Mouse (Mus musculus) hindbrain, embryonic 15.5 days (tissue): ENCODE data around the gene Nrp2. TPM values are rescaled to one million over a fixed set of nuclear protein-coding genes. Genes with fewer than 3 reads are reported as not detected.

Source experiments
- ATAC-seq: fragments of 200-750 bp; cut with Nextera tagmentation; 2 replicates; pipeline ENCODE4 v1.8.0; 2017; ENCODE audit warnings: low read depth, moderate number of reproducible peaks, moderate TSS enrichment; ENCODE audit not compliant: low FRiP score
- H3K27ac ChIP-seq: fragments of 300-500 bp; sonication (generic); replicated peaks from 2 replicates; pipeline ENCODE4 v1.5.1; 2015; ENCODE audit warnings: mild to moderate bottlenecking, inconsistent platforms
- H3K27me3 ChIP-seq: fragments of 300-500 bp; sonication (generic); 2 replicates; pipeline ENCODE4 v1.6.1; 2015; ENCODE audit warnings: control low read depth, inconsistent platforms
- H3K36me3 ChIP-seq: fragments of 300-500 bp; sonication (generic); 2 replicates; pipeline ENCODE4 v1.6.1; 2015; ENCODE audit warnings: control low read depth, inconsistent platforms
- H3K4me1 ChIP-seq: fragments of 300-500 bp; sonication (generic); replicated peaks from 2 replicates; pipeline ENCODE4 v1.6.1; 2015; ENCODE audit warnings: control low read depth, inconsistent platforms
- H3K4me2 ChIP-seq: fragments of 300-500 bp; sonication (generic); 2 replicates; pipeline ENCODE4 v1.6.1; 2015; ENCODE audit warnings: moderate library complexity, mild to moderate bottlenecking, inconsistent platforms
- H3K4me3 ChIP-seq: fragments of 300-500 bp; sonication (generic); 2 replicates; pipeline ENCODE4 v1.5.1; 2015; ENCODE audit warnings: mild to moderate bottlenecking, inconsistent platforms
- H3K9ac ChIP-seq: fragments of 300-500 bp; sonication (generic); 2 replicates; pipeline ENCODE4 v1.6.1; 2015; ENCODE audit warnings: inconsistent platforms
- H3K9me3 ChIP-seq: fragments of 300-500 bp; sonication (generic); 2 replicates; pipeline ENCODE4 v1.6.1; 2016; ENCODE audit warnings: control low read depth, inconsistent platforms
- WGBS: fragments of 180-500 bp; shearing (Covaris S2); methylation state at CpG from one replicate; pipeline ENCODE4 v1.1.7; 2015; 5-methylcytosine and 5-hydroxymethylcytosine counted together
- polyA plus RNA-seq: library from polyadenylated mRNA; unstranded; fragments of >200 nt; fragmentation: Nextera tagmentation; extraction: Ambion mirVana; gene quantifications from 2 replicates; pipeline ENCODE4 v1.2.1, GENCODE M21; 2015

Nrp2 gene
- polyA plus RNA-seq, 1 experiment from 2014 or later = 31.5 TPM

DNA sequence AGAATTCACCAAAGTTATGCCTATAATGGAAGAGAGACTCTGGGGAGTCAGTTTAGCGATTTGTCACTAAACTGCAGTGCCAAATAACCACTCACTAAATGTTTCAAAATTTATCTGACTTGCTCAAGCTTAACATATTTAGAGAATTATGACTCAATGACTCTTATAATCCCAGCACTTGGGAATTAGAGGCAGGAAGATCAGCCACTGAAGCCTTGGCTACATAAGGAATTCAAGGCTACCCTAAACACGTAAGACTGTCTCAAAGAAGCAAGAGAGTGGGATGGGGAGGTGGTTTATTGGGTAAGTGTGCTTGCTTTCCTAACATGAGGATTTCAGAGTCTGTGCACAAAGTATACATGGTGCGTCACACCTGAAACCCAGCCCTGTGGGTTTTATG, 135.0 kb downstream of the Nrp2 start:
- H3K27me3 ChIP-seq = no peaks in the 10 kb centered on the region
- no peak for ATAC-seq
- no peak overlapping the region for H3K9ac ChIP-seq
- H3K4me1 ChIP-seq = no peaks in the 10 kb centered on the region
- no peak overlapping the region for H3K4me3 ChIP-seq
- H3K9me3 ChIP-seq = no peaks in the 10 kb centered on the region
- no peak overlapping the region for H3K27ac ChIP-seq
- H3K4me2 ChIP-seq = no peak overlapping the region
- no peaks in the 10 kb centered on the region for H3K36me3 ChIP-seq
- 89% methylated on average over 3 of the region's 3 CpGs for WGBS

GRCm38 (mm10) chr1:62838631-62839030, 135.5 kb downstream of the Nrp2 start:
- 0 out of 2 replicates have a peak, but pooled peaks have one; percentile 15 for ATAC-seq
- Histone ChIP-seq H3K4me1 (no peaks in the 10 kb centered on the region), H3K4me2 (no peak overlapping the region), H3K36me3 (no peaks in the 10 kb centered on the region), H3K27me3 (no peaks in the 10 kb centered on the region), H3K27ac (no peak overlapping the region), H3K9ac (no peak overlapping the region), H3K4me3 (no peak overlapping the region), H3K9me3 (no peaks in the 10 kb centered on the region)
- 36% methylated on average over 2 of the region's 2 CpGs for WGBS

- H3K9me3 ChIP-seq = no peaks in the 10 kb centered on the region
- no peak for ATAC-seq
- WGBS = 94% methylated on average over 4 of the region's 4 CpGs
Measured at GRCm38 (mm10) chr1:62843215-62843614, 140.1 kb downstream of the Nrp2 start.

GRCm38 (mm10) chr1:62850990-62851940, 148.2 kb downstream of the Nrp2 start:
- H3K9ac ChIP-seq = no peak overlapping the region
- no peaks in the 10 kb centered on the region for H3K36me3 ChIP-seq
- H3K4me1 ChIP-seq = peaks cover 9% of the 10 kb centered on the region; the same call in 1 of the 2 replicates
- no peak overlapping the region for H3K4me3 ChIP-seq
- H3K27ac ChIP-seq = 0 out of 2 replicates have a peak overlapping the region, but pooled peaks have one; percentile 34
- no peaks in the 10 kb centered on the region for H3K9me3 ChIP-seq
- 18% methylated on average over 8 of the region's 8 CpGs for WGBS
- no peak for ATAC-seq
- no peak overlapping the region for H3K4me2 ChIP-seq
- no peaks in the 10 kb centered on the region for H3K27me3 ChIP-seq

More at GRCm38 (mm10) chr1:62843215-62843614, 140.1 kb downstream of the Nrp2 start:
- Histone ChIP-seq H3K36me3 (no peaks in the 10 kb centered on the region), H3K27me3 (no peaks in the 10 kb centered on the region), H3K27ac (no peak overlapping the region), H3K4me1 (no peaks in the 10 kb centered on the region), H3K4me3 (no peak overlapping the region), H3K4me2 (no peak overlapping the region), H3K9ac (no peak overlapping the region)

DNA sequence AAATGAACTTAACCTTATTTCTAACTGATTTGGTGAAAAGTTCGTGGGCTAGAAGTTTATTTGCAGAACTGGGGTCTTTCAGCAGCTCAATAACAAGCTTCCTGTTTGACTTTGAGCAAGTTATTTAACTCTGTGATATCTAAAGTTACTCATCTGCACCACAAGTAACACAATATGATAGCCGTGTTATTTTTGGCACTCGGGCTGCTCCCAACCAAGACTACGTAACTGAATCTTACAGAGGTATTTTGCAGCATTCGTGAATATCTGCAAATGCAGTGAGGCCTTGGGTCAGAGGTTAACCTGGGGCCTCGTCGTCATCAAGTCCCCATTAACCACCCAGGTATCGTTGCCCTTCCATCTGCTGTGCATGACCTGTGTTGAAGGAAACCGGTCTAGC, 150.3 kb downstream of the Nrp2 start:
- H3K4me2 ChIP-seq = no peak overlapping the region
- H3K36me3 ChIP-seq = no peaks in the 10 kb centered on the region
- no peak overlapping the region for H3K4me3 ChIP-seq
- no peak overlapping the region for H3K9ac ChIP-seq
- peaks cover 9% of the 10 kb centered on the region; the same call in 1 of the 2 replicates for H3K4me1 ChIP-seq
- no peaks in the 10 kb centered on the region for H3K9me3 ChIP-seq
- 83% methylated on average over 9 of the region's 9 CpGs for WGBS
- no peak overlapping the region for H3K27ac ChIP-seq
- no peak for ATAC-seq
- no peaks in the 10 kb centered on the region for H3K27me3 ChIP-seq

DNA sequence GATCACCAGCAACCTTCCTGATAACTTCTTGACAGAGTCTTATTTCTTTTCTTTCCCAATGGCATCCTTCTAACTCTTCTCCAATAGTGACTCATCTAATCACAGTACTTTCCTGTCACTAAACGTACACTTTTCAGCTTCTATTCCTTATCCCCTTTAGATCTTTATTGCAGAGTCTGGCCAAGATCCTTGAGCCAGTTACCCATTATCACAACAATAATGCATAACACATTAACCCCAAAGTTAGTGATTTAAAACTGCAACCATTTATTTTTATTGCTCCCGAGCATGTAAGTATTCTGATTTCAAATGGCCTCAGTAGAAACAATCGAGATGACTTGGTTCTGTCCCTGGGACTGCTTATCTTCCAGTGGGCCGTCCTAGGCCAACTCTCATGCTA, 150.9 kb downstream of the Nrp2 start:
- ATAC-seq = no peak
- Histone ChIP-seq H3K27me3 (no peaks in the 10 kb centered on the region), H3K9me3 (no peaks in the 10 kb centered on the region), H3K4me2 (no peak overlapping the region), H3K36me3 (no peaks in the 10 kb centered on the region), H3K4me3 (no peak overlapping the region), H3K9ac (no peak overlapping the region), H3K4me1 (peaks cover 9% of the 10 kb centered on the region; the same call in 1 of the 2 replicates), H3K27ac (no peak overlapping the region)
- WGBS = 89% methylated on average over 4 of the region's 4 CpGs

DNA sequence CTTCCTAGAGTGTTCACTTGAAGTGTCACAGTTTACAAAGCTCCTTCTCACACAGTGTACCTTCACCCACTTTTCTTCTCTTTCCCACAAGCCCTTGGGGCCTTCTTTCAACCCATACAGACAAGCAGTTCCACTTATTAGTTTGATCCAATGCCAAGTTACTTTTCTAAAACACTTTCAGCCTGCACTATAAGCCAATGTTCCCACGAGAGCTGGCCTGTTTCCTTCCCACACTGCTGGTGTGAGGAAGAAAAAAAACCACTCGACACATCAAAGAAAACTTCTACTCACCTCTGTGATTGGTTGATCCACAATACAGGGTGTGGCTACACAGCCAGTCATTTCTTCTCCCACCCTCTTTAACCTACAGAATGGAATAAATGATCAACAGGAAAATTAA, 156.0 kb downstream of the Nrp2 start:
- 43% methylated on average over 2 of the region's 2 CpGs for WGBS
- Histone ChIP-seq H3K4me2 (no peak overlapping the region), H3K9ac (no peak overlapping the region), H3K9me3 (no peaks in the 10 kb centered on the region), H3K27me3 (no peaks in the 10 kb centered on the region), H3K4me3 (no peak overlapping the region), H3K36me3 (no peaks in the 10 kb centered on the region), H3K4me1 (peaks cover 7% of the 10 kb centered on the region; the same call in 1 of the 2 replicates), H3K27ac (no peak overlapping the region)
- no peak for ATAC-seq

DNA sequence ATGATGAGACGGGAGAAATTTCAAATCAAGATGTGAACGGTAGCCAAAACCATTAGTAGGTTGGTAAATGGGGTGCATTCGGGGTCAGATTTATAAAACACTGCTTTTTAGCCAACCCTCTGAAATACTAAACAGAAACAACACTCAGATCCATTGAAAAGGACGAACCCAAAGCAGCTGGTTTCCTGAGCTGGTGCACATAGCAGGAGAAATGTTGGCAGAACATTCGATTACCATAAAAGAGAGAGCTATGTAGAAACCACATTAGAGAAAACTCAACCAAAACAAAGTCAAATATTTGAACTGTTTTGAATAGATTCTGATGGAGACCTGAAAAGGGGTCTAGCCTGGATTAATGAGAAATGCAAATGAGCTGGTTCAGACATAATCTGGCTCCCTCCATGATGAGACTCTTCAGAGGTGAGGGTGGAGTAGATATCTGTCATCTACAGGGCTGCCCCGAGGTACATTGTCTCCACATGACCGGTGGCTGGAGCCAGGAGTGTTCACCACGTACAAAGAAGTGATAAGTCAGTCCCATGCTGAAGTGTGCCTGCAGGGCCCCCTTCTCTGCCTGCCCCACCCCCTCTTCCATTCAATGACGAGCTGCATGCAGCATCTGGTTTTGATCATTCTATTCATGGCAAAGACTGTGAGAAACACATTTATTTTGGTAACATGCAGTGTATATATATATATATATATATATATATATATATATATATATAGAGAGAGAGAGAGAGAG, 156.6 kb downstream of the Nrp2 start:
- no peak overlapping the region for H3K27ac ChIP-seq
- H3K36me3 ChIP-seq = no peaks in the 10 kb centered on the region
- no peak overlapping the region for H3K9ac ChIP-seq
- no peak overlapping the region for H3K4me3 ChIP-seq
- H3K27me3 ChIP-seq = no peaks in the 10 kb centered on the region
- no peaks in the 10 kb centered on the region for H3K9me3 ChIP-seq
- peaks cover 7% of the 10 kb centered on the region; the same call in 1 of the 2 replicates for H3K4me1 ChIP-seq
- WGBS = 59% methylated on average over 9 of the region's 9 CpGs
- H3K4me2 ChIP-seq = no peak overlapping the region
- no peak; the same call in 1 of the 2 replicates for ATAC-seq

GRCm38 (mm10) chr1:62860327-62860726, 157.2 kb downstream of the Nrp2 start:
- WGBS = 47% methylated on average over 5 of the region's 5 CpGs
- H3K36me3 ChIP-seq = no peaks in the 10 kb centered on the region
- H3K27ac ChIP-seq = 0 out of 2 replicates have a peak overlapping the region, but pooled peaks have one; percentile 1
- H3K4me2 ChIP-seq = no peak overlapping the region
- H3K27me3 ChIP-seq = no peaks in the 10 kb centered on the region
- peaks cover 7% of the 10 kb centered on the region; the same call in 1 of the 2 replicates for H3K4me1 ChIP-seq
- ATAC-seq = peak; percentile 45; the same call in 1 of the 2 replicates
- no peaks in the 10 kb centered on the region for H3K9me3 ChIP-seq
- no peak overlapping the region for H3K4me3 ChIP-seq
- H3K9ac ChIP-seq = no peak overlapping the region

DNA sequence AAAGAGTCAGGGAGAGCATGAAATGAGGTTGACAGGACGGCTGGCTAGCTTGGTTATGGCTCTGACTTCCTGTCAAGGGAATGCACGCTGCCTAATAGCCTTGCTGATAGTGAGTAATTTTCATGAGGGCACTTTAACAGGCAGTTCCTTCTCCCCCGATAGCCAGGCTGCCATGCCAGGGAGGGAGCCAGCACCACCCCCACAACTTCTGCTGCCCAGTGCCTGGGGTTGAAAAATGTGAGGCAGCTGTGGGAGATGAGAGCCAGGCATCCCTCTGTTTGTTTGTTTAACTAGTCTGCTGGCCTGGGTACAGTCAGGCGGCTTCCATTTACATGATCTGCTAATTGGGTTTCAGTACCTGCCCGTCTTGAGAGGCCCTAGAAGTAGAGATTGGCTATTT, 157.7 kb downstream of the Nrp2 start:
- Histone ChIP-seq H3K4me2 (no peak overlapping the region), H3K9me3 (no peaks in the 10 kb centered on the region), H3K4me3 (no peak overlapping the region), H3K4me1 (peaks cover 7% of the 10 kb centered on the region; the same call in 1 of the 2 replicates), H3K27ac (0 out of 2 replicates have a peak overlapping the region, but pooled peaks have one; percentile 1), H3K36me3 (no peaks in the 10 kb centered on the region), H3K27me3 (no peaks in the 10 kb centered on the region), H3K9ac (no peak overlapping the region)
- ATAC-seq = peak; percentile 69
- WGBS = 22% methylated on average over 5 of the region's 5 CpGs
